Mouse (Mus musculus) fat pad, adult 2 months (tissue): Measurements from ENCODE around the gene Gm17124.
"Not testable (repeated sequence)": the region's sequence is repeated elsewhere in the genome, so short reads cannot be mapped to it uniquely, and the experiment has no call there.

Source experiments
- DNase-seq: peaks from one replicate; pipeline ENCODE4 v3.0.0-alpha.2; 2011; ENCODE audit warnings: low read depth, low spot score; ENCODE audit errors: extremely low read depth

The Gm17124 gene

DNA sequence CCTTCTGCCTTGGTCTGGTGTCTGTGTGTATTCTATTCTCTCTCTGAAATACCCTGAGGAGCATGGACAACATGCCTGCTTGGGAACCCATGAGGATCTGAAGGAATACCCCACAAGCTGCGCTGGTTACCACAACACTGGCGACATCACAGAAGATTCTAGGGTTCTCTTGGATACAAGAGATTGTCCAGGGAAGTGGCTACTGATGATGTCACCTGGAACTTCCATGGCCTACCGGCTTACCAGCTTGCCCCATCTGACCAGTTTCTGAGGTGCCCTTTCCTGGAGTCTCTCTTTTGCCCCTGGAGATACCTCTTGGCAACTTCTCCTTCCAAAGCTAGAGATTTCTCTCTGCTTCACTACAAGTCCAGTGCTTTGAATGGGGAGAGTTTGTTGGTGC, at the start of gene Gm17124:
Gene Gm17124, minus strand, starts transcription at position 101 of the 400 bp plus-strand sequence.
- DNase-seq, result not testable (repeated sequence)

DNA sequence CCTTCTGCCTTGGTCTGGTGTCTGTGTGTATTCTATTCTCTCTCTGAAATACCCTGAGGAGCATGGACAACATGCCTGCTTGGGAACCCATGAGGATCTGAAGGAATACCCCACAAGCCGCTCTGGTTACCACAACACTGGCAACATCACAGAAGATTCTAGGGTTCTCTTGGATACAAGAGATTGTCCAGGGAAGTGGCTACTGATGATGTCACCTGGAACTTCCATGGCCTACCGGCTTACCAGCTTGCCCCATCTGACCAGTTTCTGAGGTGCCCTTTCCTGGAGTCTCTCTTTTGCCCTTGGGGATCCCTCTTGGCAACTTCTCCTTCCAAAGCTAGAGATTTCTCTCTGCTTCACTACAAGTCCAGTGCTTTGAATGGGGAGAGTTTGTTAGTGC, 42.1 kb upstream of the Gm17124 start, which contains the start of gene Gm3633:
Gene Gm3633, minus strand, starts transcription at position 101 of the 400 bp plus-strand sequence.
- DNase-seq, result not testable (repeated sequence)
